Mouse (Mus musculus) megakaryocyte, embryonic 14.5 days (primary cell): ENCODE measurements at regions not wholly inside any gene's neighbourhood (a gene's known extent, or its start where the extent isn't known, plus 50 kb on each side); places are given as distances from the start of the nearest gene placed in this dataset.

Source experiments
- FLI1 ChIP-seq: IDR thresholded peaks from 2 replicates; pipeline ENCODE4 v1.6.1; 2012; ENCODE audit warnings: low read length, inconsistent platforms, mixed read lengths
- GATA1 ChIP-seq: IDR thresholded peaks from 3 replicates; pipeline ENCODE4 v1.6.1; 2012; ENCODE audit warnings: mixed read lengths, low read length, inconsistent platforms, borderline replicate concordance

DNA sequence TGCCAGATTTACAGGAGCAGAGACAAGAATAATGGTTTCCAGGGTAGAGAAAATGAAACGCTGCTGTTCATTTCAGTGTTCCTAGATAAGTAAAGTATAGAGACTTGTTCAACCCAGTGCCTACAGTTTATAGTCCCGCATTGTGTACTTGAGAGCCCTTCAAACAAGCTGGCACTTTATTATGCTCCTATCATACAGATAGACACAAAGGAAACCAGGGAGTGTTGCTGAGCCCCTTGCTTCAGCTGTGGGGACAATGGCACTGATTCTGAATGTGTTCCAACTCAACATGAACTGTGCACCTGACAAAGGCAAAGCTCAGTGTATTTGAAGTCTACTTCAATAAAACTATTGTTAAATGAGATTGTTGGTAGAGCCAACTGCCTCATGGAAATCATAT is 123.7 kb upstream of the Asb5 start:
- no peak for TF ChIP-seq GATA1
- TF ChIP-seq FLI1: no peak
